Mouse (Mus musculus): Measurements from ENCODE around the gene Acacb. TPM values are rescaled to one million over a fixed set of nuclear protein-coding genes. Genes with fewer than 3 reads are reported as not detected.

Acacb gene
- total RNA-seq, 4 experiments from 2014 or later = 163 to 191 (median 187) TPM

DNA sequence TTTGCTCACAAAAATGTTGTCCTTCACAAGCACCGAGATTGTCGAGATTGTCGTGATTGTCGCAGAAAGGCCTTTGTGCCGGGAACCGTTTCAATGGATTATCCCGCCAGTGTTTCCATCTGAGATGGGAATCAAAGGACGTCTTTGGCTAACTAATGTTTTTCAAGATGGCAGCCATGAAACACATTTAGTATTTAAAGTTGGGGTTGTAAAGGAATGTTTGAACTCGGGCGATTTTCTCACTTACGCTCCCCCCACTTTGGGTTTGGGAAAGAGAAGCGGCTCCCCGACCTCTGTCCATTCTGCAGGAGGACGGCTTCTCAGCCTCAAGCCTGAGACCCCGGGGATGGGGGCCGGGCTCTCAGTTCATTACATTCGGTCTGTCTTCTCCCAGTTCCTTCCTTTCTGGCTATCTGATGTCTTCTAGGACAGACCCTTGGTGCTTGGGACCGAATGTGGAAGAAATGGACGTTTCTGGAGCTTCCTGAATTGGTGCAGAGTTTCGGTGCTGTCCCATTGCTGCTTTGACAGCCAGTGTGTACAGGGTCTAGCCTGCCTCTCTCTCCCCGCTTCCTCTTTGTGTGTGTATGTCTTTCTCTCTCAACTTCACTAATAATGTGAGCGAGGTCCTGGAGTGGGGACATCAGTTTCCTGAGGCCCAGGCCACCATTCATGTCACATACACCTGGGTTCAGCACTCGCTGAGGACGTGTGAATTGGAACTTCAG, 153.7 kb downstream of the Acacb start:
- no peak for DNase-seq (ENCODE audit: low spot score in 2 of 2)

Other genes starting within 250 kb of the Acacb start
- gene Coro1c, start 237.8 kb upstream of the Acacb start, total RNA-seq (2022) = 1 to 10 TPM; 7.0 to 9.8 (median 8.2) TPM
- gene Ssh1, start 152.6 kb upstream of the Acacb start, total RNA-seq (2022) = 1 to 10 TPM; 6.3 to 9.8 (median 6.9) TPM
- gene Dao, start 142.8 kb upstream of the Acacb start, total RNA-seq (2022) = not detected
- gene Usp30, start 81.1 kb upstream of the Acacb start, total RNA-seq (2022) = 1 to 10 TPM; 7.8 to 9.4 (median 8.6) TPM
- not detected for gene Svop, start 55.0 kb upstream of the Acacb start, total RNA-seq (2022)
- gene Alkbh2, start 18.3 kb upstream of the Acacb start, total RNA-seq (2022) = 1 to 10 TPM in 1 of 4 experiments, under 1 TPM in 2, not detected in 1; 0.67 to 1.2 (median 0.94) TPM
- gene Ung, start 16.1 kb upstream of the Acacb start, total RNA-seq (2022) = 10 to 100 TPM in 2 of 4 experiments, 1 to 10 TPM in 2; 6.8 to 11.5 (median 10.0) TPM
- not detected for gene Foxn4, start 127.3 kb downstream of the Acacb start, total RNA-seq (2022)
- gene Myo1h, start 142.6 kb downstream of the Acacb start, total RNA-seq (2022) = not detected
- gene Kctd10, start 234.0 kb downstream of the Acacb start, total RNA-seq (2022) = 10 to 100 TPM; 10.2 to 16.6 (median 14.2) TPM
- 100 to 1,000 TPM; 129 to 147 (median 134) TPM for gene Ube3b, start 234.1 kb downstream of the Acacb start, total RNA-seq (2022)